Mouse (Mus musculus): ENCODE measurements around the gene Limch1. TPM values are rescaled to one million over a fixed set of nuclear protein-coding genes. Genes with fewer than 3 reads are reported as not detected.

Limch1 gene
- polyA plus RNA-seq, 2 experiments, result 44.4 to 85.3 TPM

DNA sequence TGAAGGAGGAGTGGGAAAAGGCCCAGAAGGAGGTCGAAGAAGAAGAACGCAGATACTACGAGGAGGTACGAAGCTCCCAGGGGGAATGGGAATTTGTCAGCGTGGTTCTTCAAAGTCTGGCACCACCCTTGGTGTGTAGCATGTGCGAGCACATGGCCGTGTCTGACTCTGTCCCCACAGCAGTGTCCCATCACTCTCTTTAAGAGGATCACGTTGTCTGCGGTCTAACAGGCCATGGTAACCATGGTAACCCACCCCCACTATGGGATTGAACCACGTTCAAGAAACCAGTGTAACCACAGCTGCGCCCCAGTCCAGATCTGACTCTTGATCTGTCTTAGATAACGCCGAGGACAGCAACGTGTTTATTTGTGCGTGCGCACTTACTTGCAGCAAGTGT is 283.2 kb downstream of the Limch1 start:
- no peak for DNase-seq (ENCODE audit: low spot score)
- no peaks in the 10 kb centered on the region for H3K27me3 ChIP-seq (ENCODE audit: control insufficient read depth, insufficient read depth, low read length)

GRCm38 (mm10) chr5:67029946-67030345 is 284.3 kb downstream of the Limch1 start:
- DNase-seq (ENCODE audit: low spot score) (no peak), ATAC-seq (ENCODE audit: low FRiP score, low read depth) (no peak)
- Histone ChIP-seq H3K36me3 (ENCODE audit: control insufficient read depth, insufficient read depth, low read length) (peaks cover 75% of the 10 kb centered on the region), H3K4me1 (ENCODE audit: control insufficient read depth, insufficient read depth, low read length) (peaks cover 3% of the 10 kb centered on the region), H3K27ac (replicated peaks; ENCODE audit: low read depth, low read length) (no peak overlapping the region), H3K9ac (ENCODE audit: low read depth, low read length, severe bottlenecking) (no peak overlapping the region), H3K4me2 (replicated peaks; ENCODE audit: low read depth, low read length, severe bottlenecking) (no peak overlapping the region), H3K9me3 (ENCODE audit: control insufficient read depth, low read length) (no peaks in the 10 kb centered on the region), H3K27me3 (ENCODE audit: control insufficient read depth, insufficient read depth, low read length) (no peaks in the 10 kb centered on the region), H3K4me3 (replicated peaks; ENCODE audit: low read length) (no peak overlapping the region)
- TF ChIP-seq POLR2A (IDR thresholded peaks at IDR 0.05; ENCODE audit: borderline replicate concordance, extremely low read depth, insufficient read depth, insufficient read length), result no peak
- WGBS, result 65% methylated on average over 3 of the region's 3 CpGs

More for the DNA sequence above, 283.2 kb downstream of the Limch1 start:
- 74% methylated on average over 16 of the region's 16 CpGs for WGBS
- no peak overlapping the region for H3K4me2 ChIP-seq (replicated peaks; ENCODE audit: low read depth, low read length, severe bottlenecking)
- no peak for ATAC-seq (ENCODE audit: low FRiP score, low read depth)
- no peak overlapping the region for H3K4me3 ChIP-seq (replicated peaks; ENCODE audit: low read length)
- no peak for TF ChIP-seq POLR2A (IDR thresholded peaks at IDR 0.05; ENCODE audit: borderline replicate concordance, extremely low read depth, insufficient read depth, insufficient read length)
- H3K9ac ChIP-seq (ENCODE audit: low read depth, low read length, severe bottlenecking), result no peak overlapping the region
- H3K9me3 ChIP-seq (ENCODE audit: control insufficient read depth, low read length), result no peaks in the 10 kb centered on the region
- no peak overlapping the region for H3K27ac ChIP-seq (replicated peaks; ENCODE audit: low read depth, low read length)
- H3K4me1 ChIP-seq (ENCODE audit: control insufficient read depth, insufficient read depth, low read length), result peaks cover 12% of the 10 kb centered on the region
- peaks cover 66% of the 10 kb centered on the region for H3K36me3 ChIP-seq (ENCODE audit: control insufficient read depth, insufficient read depth, low read length)

- Histone ChIP-seq H3K27me3 (ENCODE audit: control insufficient read depth, insufficient read depth, low read length) (no peaks in the 10 kb centered on the region), H3K27ac (replicated peaks; ENCODE audit: low read depth, low read length) (no peak overlapping the region), H3K9ac (ENCODE audit: low read depth, low read length, severe bottlenecking) (no peak overlapping the region), H3K9me3 (ENCODE audit: control insufficient read depth, low read length) (no peaks in the 10 kb centered on the region), H3K4me2 (replicated peaks; ENCODE audit: low read depth, low read length, severe bottlenecking) (no peak overlapping the region), H3K4me3 (replicated peaks; ENCODE audit: low read length) (no peak overlapping the region), H3K36me3 (ENCODE audit: control insufficient read depth, insufficient read depth, low read length) (peaks cover 85% of the 10 kb centered on the region), H3K4me1 (ENCODE audit: control insufficient read depth, insufficient read depth, low read length) (peaks cover 2% of the 10 kb centered on the region; the same call in 1 of the 2 replicates)
- no peak for ATAC-seq (ENCODE audit: low FRiP score, low read depth)
- no peak for DNase-seq (ENCODE audit: low spot score)
- 79% methylated on average over 7 of the region's 7 CpGs for WGBS
- no peak for TF ChIP-seq POLR2A (IDR thresholded peaks at IDR 0.05; ENCODE audit: borderline replicate concordance, extremely low read depth, insufficient read depth, insufficient read length)
Observed at GRCm38 (mm10) chr5:67032601-67033000, 287.0 kb downstream of the Limch1 start.

GRCm38 (mm10) chr5:67043932-67044331 is 298.3 kb downstream of the Limch1 start:
- no peak for TF ChIP-seq POLR2A (IDR thresholded peaks at IDR 0.05; ENCODE audit: borderline replicate concordance, extremely low read depth, insufficient read depth, insufficient read length)

DNA sequence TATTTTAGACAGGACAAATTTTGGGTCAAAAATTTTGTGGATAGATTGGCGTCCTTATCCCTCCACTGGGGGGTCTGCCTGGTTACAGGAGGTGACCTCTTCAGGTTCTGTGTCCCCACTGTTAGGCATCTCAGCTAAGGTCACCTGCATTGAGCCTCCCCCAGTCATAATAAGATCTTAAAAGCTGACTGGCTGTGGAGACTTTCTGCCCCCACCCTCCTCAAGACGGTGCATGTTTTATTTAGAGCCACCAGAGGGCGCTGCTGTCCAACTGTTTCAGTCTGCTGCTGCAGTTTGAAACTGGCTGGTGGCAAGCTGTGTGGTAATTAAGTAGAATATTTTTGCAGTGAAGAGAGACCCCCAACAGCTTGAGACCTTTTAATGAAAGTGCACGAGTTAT is 302.4 kb downstream of the Limch1 start:
- Histone ChIP-seq H3K9me3 (ENCODE audit: control insufficient read depth, low read length) (no peaks in the 10 kb centered on the region), H3K9ac (ENCODE audit: low read depth, low read length, severe bottlenecking) (no peak overlapping the region), H3K4me3 (replicated peaks; ENCODE audit: low read length) (no peak overlapping the region), H3K27me3 (ENCODE audit: control insufficient read depth, insufficient read depth, low read length) (no peaks in the 10 kb centered on the region), H3K4me1 (ENCODE audit: control insufficient read depth, insufficient read depth, low read length) (no peaks in the 10 kb centered on the region), H3K4me2 (replicated peaks; ENCODE audit: low read depth, low read length, severe bottlenecking) (no peak overlapping the region), H3K27ac (replicated peaks; ENCODE audit: low read depth, low read length) (no peak overlapping the region), H3K36me3 (ENCODE audit: control insufficient read depth, insufficient read depth, low read length) (peaks cover 28% of the 10 kb centered on the region)
- peak; percentile 80 for DNase-seq (ENCODE audit: low spot score)
- no peak for TF ChIP-seq POLR2A (IDR thresholded peaks at IDR 0.05; ENCODE audit: borderline replicate concordance, extremely low read depth, insufficient read depth, insufficient read length)
- WGBS, result 15% methylated on average over 4 of the region's 4 CpGs
- peak; percentile 63; the same call in 1 of the 2 replicates for ATAC-seq (ENCODE audit: low FRiP score, low read depth)

More at GRCm38 (mm10) chr5:67043932-67044331, 298.3 kb downstream of the Limch1 start:
- H3K27me3 ChIP-seq (ENCODE audit: control insufficient read depth, insufficient read depth, low read length), result no peaks in the 10 kb centered on the region
- H3K36me3 ChIP-seq (ENCODE audit: control insufficient read depth, insufficient read depth, low read length), result peaks cover 17% of the 10 kb centered on the region
- no peak overlapping the region for H3K9ac ChIP-seq (ENCODE audit: low read depth, low read length, severe bottlenecking)
- H3K27ac ChIP-seq (replicated peaks; ENCODE audit: low read depth, low read length), result no peak overlapping the region
- no peak overlapping the region for H3K4me2 ChIP-seq (replicated peaks; ENCODE audit: low read depth, low read length, severe bottlenecking)
- no peak overlapping the region for H3K4me3 ChIP-seq (replicated peaks; ENCODE audit: low read length)
- H3K4me1 ChIP-seq (ENCODE audit: control insufficient read depth, insufficient read depth, low read length), result no peaks in the 10 kb centered on the region
- ATAC-seq (ENCODE audit: low FRiP score, low read depth) (no peak), DNase-seq (ENCODE audit: low spot score) (no peak)
- H3K9me3 ChIP-seq (ENCODE audit: control insufficient read depth, low read length), result no peaks in the 10 kb centered on the region
- WGBS, result 85% methylated on average over 8 of the region's 9 CpGs

DNA sequence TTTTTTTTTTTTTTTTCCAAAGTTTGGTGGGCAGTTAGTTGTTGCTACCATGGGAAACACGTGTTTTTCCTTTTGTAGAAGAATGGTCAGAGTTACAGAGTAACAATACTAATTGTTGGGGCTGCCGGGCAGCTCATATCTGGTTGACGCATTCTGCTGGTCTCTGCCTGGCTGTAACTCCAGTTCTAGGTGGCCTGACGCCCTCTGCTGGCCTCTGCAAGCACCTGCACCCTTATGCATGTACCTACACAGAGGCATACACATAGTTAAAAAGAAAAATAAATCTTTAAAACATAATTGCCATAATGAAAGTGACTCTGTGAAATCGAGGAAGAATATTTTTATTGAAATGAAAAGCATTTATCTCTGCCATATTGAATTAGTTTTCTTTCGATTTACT is 312.2 kb downstream of the Limch1 start:
- Histone ChIP-seq H3K4me2 (replicated peaks; ENCODE audit: low read depth, low read length, severe bottlenecking) (no peak overlapping the region), H3K4me1 (ENCODE audit: control insufficient read depth, insufficient read depth, low read length) (no peaks in the 10 kb centered on the region), H3K27me3 (ENCODE audit: control insufficient read depth, insufficient read depth, low read length) (no peaks in the 10 kb centered on the region), H3K9ac (ENCODE audit: low read depth, low read length, severe bottlenecking) (no peak overlapping the region), H3K36me3 (ENCODE audit: control insufficient read depth, insufficient read depth, low read length) (peaks cover 19% of the 10 kb centered on the region), H3K4me3 (replicated peaks; ENCODE audit: low read length) (no peak overlapping the region), H3K27ac (replicated peaks; ENCODE audit: low read depth, low read length) (no peak overlapping the region), H3K9me3 (ENCODE audit: control insufficient read depth, low read length) (no peaks in the 10 kb centered on the region)
- no peak for TF ChIP-seq POLR2A (IDR thresholded peaks at IDR 0.05; ENCODE audit: borderline replicate concordance, extremely low read depth, insufficient read depth, insufficient read length)
- ATAC-seq (ENCODE audit: low FRiP score, low read depth) (no peak), DNase-seq (ENCODE audit: low spot score) (no peak)
- 85% methylated on average over 6 of the region's 6 CpGs for WGBS
